Comparison of ENCODE assay signal across 8 mouse cellular contexts in genomic region chr5:77245787-77246671, GRCm38 (mm10). TPM values are rescaled to one million over a fixed set of nuclear protein-coding genes. Genes with fewer than 3 reads are reported as not detected.
DNase-seq lines count a peak whose midpoint lies in the region; ATAC-seq and TF ChIP-seq lines count a peak whose summit lies in the region.

No protein-coding gene starts in this region.

- no peak overlapping the region for H3K9ac ChIP-seq in hindbrain, embryonic 11.5 days (ENCODE audit: low read depth, low read length)
- H3K9ac ChIP-seq in limb, embryonic 14.5 days (ENCODE audit: low read depth, low read length, severe bottlenecking), result peak overlapping the region; percentile 44
- no peak overlapping the region for H3K9ac ChIP-seq in midbrain, embryonic 15.5 days

- intact Hi-C loops in gastrocnemius, postnatal 36 days (cut with DNase I), result no loop called here

- H3K4me3 ChIP-seq in hindbrain, embryonic 11.5 days (ENCODE audit: low read depth, low read length), result no peak overlapping the region
- H3K4me3 ChIP-seq in limb, embryonic 14.5 days (replicated peaks; ENCODE audit: low read length), result peak overlapping the region; percentile 25
- H3K4me3 ChIP-seq in midbrain, embryonic 15.5 days, result peak overlapping the region; percentile 17

- no peaks in the 10 kb centered on the region for H3K27me3 ChIP-seq in hindbrain, embryonic 11.5 days (ENCODE audit: control insufficient read depth, insufficient read depth, low read length)
- H3K27me3 ChIP-seq in limb, embryonic 14.5 days (ENCODE audit: control insufficient read depth, insufficient read depth, low read length), result no peaks in the 10 kb centered on the region
- no peaks in the 10 kb centered on the region for H3K27me3 ChIP-seq in midbrain, embryonic 15.5 days (replicated peaks)

- no peaks in the 10 kb centered on the region for H3K36me3 ChIP-seq in hindbrain, embryonic 11.5 days (ENCODE audit: control insufficient read depth, insufficient read depth, low read length)
- H3K36me3 ChIP-seq in limb, embryonic 14.5 days (ENCODE audit: control insufficient read depth, insufficient read depth, low read length), result no peaks in the 10 kb centered on the region
- H3K36me3 ChIP-seq in midbrain, embryonic 15.5 days (replicated peaks), result no peaks in the 10 kb centered on the region

- ATAC-seq in common myeloid progenitor, adult 5-6 weeks (replicated peaks; ENCODE audit: low read depth, poor library complexity, severe bottlenecking), result peak; percentile 66
- ATAC-seq in hindbrain, embryonic 11.5 days (ENCODE audit: low FRiP score), result peak; percentile 58
- peak; percentile 70; the same call in 1 of the 2 replicates for ATAC-seq in limb, embryonic 14.5 days (ENCODE audit: low FRiP score, low read depth)
- ATAC-seq in midbrain, embryonic 15.5 days (replicated peaks), result peak; percentile 63

- 32% methylated on average over 26 of the region's 26 CpGs for WGBS in hindbrain, embryonic 11.5 days
- 26% methylated on average over 26 of the region's 26 CpGs for WGBS in limb, embryonic 14.5 days
- 23% methylated on average over 26 of the region's 26 CpGs for whole genome bisulfite sequencing in midbrain, embryonic 15.5 days

- no peaks in the 10 kb centered on the region for H3K9me3 ChIP-seq in hindbrain, embryonic 11.5 days (ENCODE audit: control insufficient read depth, low read length)
- no peaks in the 10 kb centered on the region for H3K9me3 ChIP-seq in limb, embryonic 14.5 days (ENCODE audit: control insufficient read depth, low read length)
- no peaks in the 10 kb centered on the region for H3K9me3 ChIP-seq in midbrain, embryonic 15.5 days

- peak; percentile 21 for DNase-seq in gastrocnemius, postnatal 10 days
- no peak for DNase-seq in gastrocnemius, adult 18-20 months (ENCODE audit: low spot score)
- peak; percentile 49 for DNase-seq in hindbrain, embryonic 11.5 days (ENCODE audit: low spot score)
- DNase-seq in limb, embryonic 14.5 days (ENCODE audit: low spot score), result peak; percentile 42
- no peak for DNase-seq in right cerebral cortex, postnatal 36 days (ENCODE audit: low spot score in 2 of 2)
- no peak for DNase-seq in gastrocnemius, postnatal 36 days

- no peak overlapping the region for H3K27ac ChIP-seq in hindbrain, embryonic 11.5 days (ENCODE audit: low read depth, low read length)
- H3K27ac ChIP-seq in limb, embryonic 14.5 days (replicated peaks; ENCODE audit: low read depth, low read length), result peak overlapping the region; percentile 52; the same call in 1 of the 2 replicates
- H3K27ac ChIP-seq in midbrain, embryonic 15.5 days, result 0 out of 2 replicates have a peak overlapping the region, but pooled peaks have one; percentile 8

- no peak for TF ChIP-seq POLR2A in limb, embryonic 14.5 days (IDR thresholded peaks at IDR 0.05; ENCODE audit: borderline replicate concordance, extremely low read depth, insufficient read depth, insufficient read length)

- H3K4me2 ChIP-seq in hindbrain, embryonic 11.5 days (replicated peaks; ENCODE audit: low read depth, low read length), result 0 out of 2 replicates have a peak overlapping the region, but pooled peaks have one; percentile 5
- peak overlapping the region; percentile 47 for H3K4me2 ChIP-seq in limb, embryonic 14.5 days (replicated peaks; ENCODE audit: low read depth, low read length, severe bottlenecking)
- peak overlapping the region; percentile 44 for H3K4me2 ChIP-seq in midbrain, embryonic 15.5 days

- no peaks in the 10 kb centered on the region for H3K4me1 ChIP-seq in hindbrain, embryonic 11.5 days (replicated peaks; ENCODE audit: control insufficient read depth, insufficient read depth, low read length)
- H3K4me1 ChIP-seq in limb, embryonic 14.5 days (ENCODE audit: control insufficient read depth, insufficient read depth, low read length), result 0 out of 2 replicates have a peak, but pooled peaks cover 4% of the 10 kb centered on the region
- H3K4me1 ChIP-seq in midbrain, embryonic 15.5 days, result peaks cover 12% of the 10 kb centered on the region

RNA-seq across cellular contexts. Expression of gene Rest, which starts 19.3 kb away (rescaled TPM):
- 10 to 100 TPM; 14.4 to 17.1 TPM for total RNA-seq in gastrocnemius, postnatal 10 days (2021)
- total RNA-seq in gastrocnemius, adult 18-20 months (2021), result 10 to 100 TPM in 1 of 2 experiments, 1 to 10 TPM in 1; 9.5 to 10.4 TPM
- total RNA-seq in common myeloid progenitor, adult 5-6 weeks (2017), result 49.7 and 61.6 TPM in 2 replicates
- polyA plus RNA-seq in hindbrain, embryonic 11.5 days (2014; fragmentation: Nextera tagmentation; extraction: Ambion mirVana), result 23.8 and 24.5 TPM in 2 replicates
- polyA plus RNA-seq in limb, embryonic 14.5 days (2012; rRNA removed), result 27.9 and 28.2 TPM in 2 replicates
- 47.0 and 58.2 TPM in 2 replicates for polyA plus RNA-seq in limb, embryonic 14.5 days (2014; fragmentation: Nextera tagmentation; extraction: Ambion mirVana)
- polyA plus RNA-seq in midbrain, embryonic 15.5 days (2015; fragmentation: Nextera tagmentation; extraction: Ambion mirVana), result 6.4 and 6.7 TPM in 2 replicates
- 1 to 10 TPM; 7.1 to 8.4 TPM for total RNA-seq in gastrocnemius, postnatal 36 days (2021)

RNA-seq across cellular contexts. Expression of gene Spink2, which starts 34.8 kb away (rescaled TPM):
- under 1 TPM; 0.81 to 0.96 TPM for total RNA-seq in gastrocnemius, postnatal 10 days (2021)
- total RNA-seq in gastrocnemius, adult 18-20 months (2021), result not detected
- total RNA-seq in common myeloid progenitor, adult 5-6 weeks (2017), result not detected in 2 replicates
- polyA plus RNA-seq in hindbrain, embryonic 11.5 days (2014; fragmentation: Nextera tagmentation; extraction: Ambion mirVana), result 0.77 and 2.5 TPM in 2 replicates
- polyA plus RNA-seq in limb, embryonic 14.5 days (2012; rRNA removed), result 4.6 TPM in 2 replicates
- polyA plus RNA-seq in limb, embryonic 14.5 days (2014; fragmentation: Nextera tagmentation; extraction: Ambion mirVana), result 3.7 and 3.8 TPM in 2 replicates
- polyA plus RNA-seq in midbrain, embryonic 15.5 days (2015; fragmentation: Nextera tagmentation; extraction: Ambion mirVana), result 0.41 TPM in 1 of 2 replicates, not detected in the other
- total RNA-seq in gastrocnemius, postnatal 36 days (2021), result not detected

Comparison
In these comparisons a context has a peak if more than half of its experiments do, and no peak if none do; other contexts are left out.
1. DNase-seq: peak in gastrocnemius, postnatal 10 days (single experiment), hindbrain, embryonic 11.5 days (single experiment) and limb, embryonic 14.5 days (single experiment); none in gastrocnemius, adult 18-20 months (single experiment), right cerebral cortex, postnatal 36 days (0 of 2) and gastrocnemius, postnatal 36 days (0 of 2).
2. Peak in every context shown above with its lines, with median percentiles within 50 percentile points of each other: ATAC-seq and H3K4me2 ChIP-seq.